Mouse (Mus musculus) E14TG2a.4 (cell line): ENCODE measurements around the gene Prex1.

Experiments
- CTCF ChIP-seq: conservative IDR thresholded peaks from 2 replicates; pipeline ENCODE4 v1.5.1; 2014; ENCODE audit warnings: low read length
- NANOG ChIP-seq: IDR thresholded peaks from 2 replicates; pipeline ENCODE4 v1.6.1; 2014; ENCODE audit warnings: borderline replicate concordance, low read length, mixed read lengths
- POU5F1 ChIP-seq: IDR thresholded peaks from 2 replicates; pipeline ENCODE4 v1.6.1; 2014; ENCODE audit warnings: low read length, borderline replicate concordance

- TF ChIP-seq CTCF (no peak), NANOG (no peak), POU5F1 (no peak)
Measured at GRCm38 (mm10) chr2:166712801-166713689, 587 bp downstream of the Prex1 start.
